Comparison of ENCODE assay signal across 18 mouse cellular contexts in genomic region chr3:88411681-88412080, GRCm38 (mm10). TPM values are rescaled to one million over a fixed set of nuclear protein-coding genes. Genes with fewer than 3 reads are reported as not detected.
A peak's percentile ranks its signal among the peaks of the same experiment; 100 is the strongest.
DNase-seq lines count a peak whose midpoint lies in the region; ATAC-seq and TF ChIP-seq lines count a peak whose summit lies in the region.
"Had no signal": no experiment of that assay in that cellular context is flagged by ENCODE, and none has a peak within 500 bp of the region (broad histone marks: within the 10 kb centered on the region; RNA-seq: fewer than 3 reads in every experiment).

No protein-coding gene starts in this region.

- peak overlapping the region; percentile 41 for H3K9ac ChIP-seq in liver, embryonic 15.5 days
- H3K9ac ChIP-seq: embryonic facial prominence, embryonic 12.5 days; forebrain, embryonic 13.5 days; heart, embryonic 15.5 days; limb, embryonic 13.5 days had no signal

- H3K9me3 ChIP-seq in liver, embryonic 15.5 days (replicated peaks) = no peaks in the 10 kb centered on the region
- H3K9me3 ChIP-seq: embryonic facial prominence, embryonic 12.5 days; forebrain, embryonic 13.5 days; heart, embryonic 15.5 days; limb, embryonic 13.5 days had no signal

- 51% methylated on average over 4 of the region's 4 CpGs for WGBS in liver, embryonic 15.5 days (ENCODE audit: insufficient replicate concordance)

- DNase-seq in adrenal gland, adult (ENCODE audit: inconsistent age in 2 of 2, low spot score in 1 of 2) = peak; percentile 61 to 88
- DNase-seq in adrenal gland, adult 18-20 months (ENCODE audit: low spot score in 2 of 2) = no peak
- peak; percentile 55 for DNase-seq in spleen, adult 12 weeks (ENCODE audit: low spot score)
- no peak for DNase-seq in spleen, adult 18-20 months
- no peak for DNase-seq in urinary bladder, postnatal 14 days (ENCODE audit: low spot score)
- no peak for DNase-seq in testis, postnatal 10 days (ENCODE audit: low spot score)
- no peak for DNase-seq in layer of hippocampus, adult 2 months (ENCODE audit: low spot score in 2 of 2)
- DNase-seq: cerebellum, postnatal 36 days had no signal

- H3K4me3 ChIP-seq in liver, embryonic 15.5 days (replicated peaks) = peak overlapping the region; percentile 17; the same call in 1 of the 2 replicates
- H3K4me3 ChIP-seq in layer of hippocampus, adult 2 months = no peak overlapping the region
- H3K4me3 ChIP-seq: embryonic facial prominence, embryonic 12.5 days; forebrain, embryonic 13.5 days; heart, embryonic 15.5 days; limb, embryonic 13.5 days had no signal

- TF ChIP-seq CTCF in layer of hippocampus, adult 2 months (conservative IDR thresholded peaks at IDR 0.05) = no peak

- peak; percentile 42; the same call in 1 of the 2 replicates for ATAC-seq in liver, embryonic 15.5 days (ENCODE audit: insufficient read depth)
- ATAC-seq: forebrain, embryonic 13.5 days; midbrain, embryonic 16.5 days had no signal

- H3K4me1 ChIP-seq in liver, embryonic 15.5 days (replicated peaks) = peaks cover 91% of the 10 kb centered on the region

- peaks cover 47% of the 10 kb centered on the region for H3K36me3 ChIP-seq in liver, embryonic 15.5 days (replicated peaks)

- H3K27me3 ChIP-seq in liver, embryonic 15.5 days = no peaks in the 10 kb centered on the region
- H3K27me3 ChIP-seq: embryonic facial prominence, embryonic 12.5 days; forebrain, embryonic 13.5 days; heart, embryonic 15.5 days; limb, embryonic 13.5 days had no signal

- peak overlapping the region; percentile 90 for H3K27ac ChIP-seq in liver, embryonic 15.5 days (replicated peaks)
- H3K27ac ChIP-seq in layer of hippocampus, adult 2 months = no peak overlapping the region
- H3K27ac ChIP-seq: embryonic facial prominence, embryonic 12.5 days; forebrain, embryonic 13.5 days; heart, embryonic 15.5 days; macrophage had no signal

- peak overlapping the region; percentile 84 for H3K4me2 ChIP-seq in liver, embryonic 15.5 days
- H3K4me2 ChIP-seq: embryonic facial prominence, embryonic 12.5 days; forebrain, embryonic 13.5 days; heart, embryonic 15.5 days had no signal

RNA-seq across cellular contexts. Expression of gene Pmf1, which starts 1.6 kb away (rescaled TPM):
- total RNA-seq in adrenal gland, adult 18-20 months (2021) = 10 to 100 TPM; 26.5 to 35.5 TPM
- polyA plus RNA-seq in liver, embryonic 15.5 days (2015; fragmentation: Nextera tagmentation; extraction: Ambion mirVana) = 77.7 and 83.2 TPM in 2 replicates
- total RNA-seq in layer of hippocampus, adult 2 months (2021) = 1 to 10 TPM; 6.4 to 6.8 TPM

RNA-seq across cellular contexts. Expression of gene Slc25a44, which starts 13.3 kb away (rescaled TPM):
- 10 to 100 TPM; 56.0 to 66.6 TPM for total RNA-seq in adrenal gland, adult 18-20 months (2021)
- polyA plus RNA-seq in liver, embryonic 15.5 days (2015; fragmentation: Nextera tagmentation; extraction: Ambion mirVana) = 10.6 and 12.7 TPM in 2 replicates
- 10 to 100 TPM; 69.5 to 71.8 TPM for total RNA-seq in layer of hippocampus, adult 2 months (2021)

RNA-seq across cellular contexts. Expression of gene Bglap, which starts 27.4 kb away (rescaled TPM):
- total RNA-seq in adrenal gland, adult 18-20 months (2021) = 1 to 10 TPM in 1 of 2 experiments, not detected in 1; 2.7 TPM
- not detected in 2 replicates for polyA plus RNA-seq in liver, embryonic 15.5 days (2015; fragmentation: Nextera tagmentation; extraction: Ambion mirVana)
- under 1 TPM in 1 of 2 experiments, not detected in 1; 0.96 TPM for total RNA-seq in layer of hippocampus, adult 2 months (2021)
- total RNA-seq: left cerebral cortex, adult 18-20 months had no signal
- polyA plus RNA-seq: embryonic facial prominence, embryonic 12.5 days; heart, embryonic 15.5 days; limb, embryonic 13.5 days; macrophage; neural tube, embryonic 14.5 days; testis, adult 2 months had no signal

RNA-seq across cellular contexts. Expression of gene Bglap2, which starts 33.2 kb away (rescaled TPM):
- total RNA-seq in adrenal gland, adult 18-20 months (2021) = under 1 TPM in 1 of 2 experiments, not detected in 1; 0.76 TPM
- 0.28 TPM in 1 of 2 replicates, not detected in the other for polyA plus RNA-seq in liver, embryonic 15.5 days (2015; fragmentation: Nextera tagmentation; extraction: Ambion mirVana)
- not detected for total RNA-seq in layer of hippocampus, adult 2 months (2021)
- polyA plus RNA-seq: embryonic facial prominence, embryonic 12.5 days; forebrain, embryonic 13.5 days; heart, embryonic 15.5 days; limb, embryonic 13.5 days; macrophage; neural tube, embryonic 14.5 days had no signal

RNA-seq across cellular contexts. Expression of gene Bglap3, which starts 39.1 kb away (rescaled TPM):
- total RNA-seq in adrenal gland, adult 18-20 months (2021) = 1 to 10 TPM in 1 of 2 experiments, not detected in 1; 1.5 TPM
- 0.28 and 0.71 TPM in 2 replicates for polyA plus RNA-seq in liver, embryonic 15.5 days (2015; fragmentation: Nextera tagmentation; extraction: Ambion mirVana)
- under 1 TPM in 1 of 2 experiments, not detected in 1; 0.36 TPM for total RNA-seq in layer of hippocampus, adult 2 months (2021)
- polyA plus RNA-seq: forebrain, embryonic 13.5 days; heart, embryonic 15.5 days; limb, embryonic 13.5 days; macrophage; midbrain, embryonic 16.5 days; testis, adult 2 months had no signal

Comparison
In these comparisons a context has a peak if more than half of its experiments do, and no peak if none do; other contexts are left out.
1. DNase-seq: peak in adrenal gland, adult (2 of 2) and spleen, adult 12 weeks (single experiment); none in adrenal gland, adult 18-20 months (0 of 2), spleen, adult 18-20 months (0 of 2), urinary bladder, postnatal 14 days (single experiment), testis, postnatal 10 days (single experiment) and layer of hippocampus, adult 2 months (0 of 2).